Mouse (Mus musculus) T-helper 2 cell (primary cell): Measurements from ENCODE around the gene Gm49320.

ENCODE experiments used
- in situ Hi-C: fragments of 300-600 bp; cut with MboI, MseI; formaldehyde crosslinking; loops from one replicate; pipeline ENCODE4 v1.15.1; 2025; ENCODE audit warnings: high pct_unique_total_duplicates

The Gm49320 gene

DNA sequence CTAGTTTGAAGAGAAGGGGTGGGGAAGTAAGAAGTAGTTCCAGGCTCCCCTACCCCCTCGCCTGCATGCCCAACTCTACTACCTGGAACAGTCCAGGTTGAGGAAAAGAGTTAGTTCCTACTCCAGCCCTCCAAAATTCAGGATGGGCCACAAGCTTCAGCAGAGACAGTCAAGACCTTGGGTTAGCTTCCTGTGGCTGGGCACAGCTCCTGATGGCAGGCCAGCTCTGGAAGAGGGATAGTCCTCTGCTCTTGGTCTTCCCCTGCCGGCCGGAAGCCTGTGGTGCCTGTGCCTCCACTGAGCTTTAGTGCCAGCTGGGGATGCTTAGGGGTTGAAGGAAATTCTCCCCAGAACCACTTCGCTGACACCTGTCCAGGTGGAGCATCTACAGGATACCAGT is 12.3 kb upstream of the Gm49320 start:
- in situ Hi-C loops = loop anchor here (10.0 kb wide), 1 partner anchor 62 kb away; the partner anchor contains the start of gene Evi5l

DNA sequence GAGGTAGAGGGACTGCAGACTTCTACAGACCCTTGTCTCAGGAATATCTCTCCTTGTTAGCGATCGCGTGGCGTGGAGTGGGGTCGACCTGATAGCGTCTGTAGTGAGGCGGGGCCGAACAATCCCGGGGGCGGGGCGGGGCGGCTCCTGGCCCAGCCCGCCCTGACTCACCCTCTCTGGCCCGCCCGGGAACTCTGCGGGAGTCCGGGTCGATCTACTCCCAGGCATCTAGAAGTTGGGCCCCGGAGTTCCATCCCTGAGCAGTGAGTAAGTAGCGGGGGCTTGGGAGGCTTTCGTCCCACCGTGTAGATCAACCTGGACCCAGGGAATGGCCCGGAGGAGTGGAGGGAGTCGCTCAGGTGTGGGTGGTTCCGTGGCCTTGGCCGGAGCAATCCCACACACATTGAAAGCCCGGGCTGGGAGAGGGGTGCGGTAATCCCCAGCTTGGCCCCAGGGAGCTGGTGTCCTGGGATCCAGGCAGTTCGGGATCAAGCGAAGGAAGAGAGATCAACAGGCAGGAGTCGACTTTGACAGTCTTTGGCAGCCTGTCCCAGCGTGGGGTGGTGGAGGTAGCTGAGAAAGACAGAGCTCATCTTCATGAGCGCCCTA is 11.8 kb upstream of the Gm49320 start, which contains the start of gene Lrrc8e:
Gene Lrrc8e, plus strand, starts transcription at position 89 of the 609 bp plus-strand sequence.
- in situ Hi-C loops = loop anchor here (10.0 kb wide), 1 partner anchor 62 kb away; the partner anchor contains the start of gene Evi5l

DNA sequence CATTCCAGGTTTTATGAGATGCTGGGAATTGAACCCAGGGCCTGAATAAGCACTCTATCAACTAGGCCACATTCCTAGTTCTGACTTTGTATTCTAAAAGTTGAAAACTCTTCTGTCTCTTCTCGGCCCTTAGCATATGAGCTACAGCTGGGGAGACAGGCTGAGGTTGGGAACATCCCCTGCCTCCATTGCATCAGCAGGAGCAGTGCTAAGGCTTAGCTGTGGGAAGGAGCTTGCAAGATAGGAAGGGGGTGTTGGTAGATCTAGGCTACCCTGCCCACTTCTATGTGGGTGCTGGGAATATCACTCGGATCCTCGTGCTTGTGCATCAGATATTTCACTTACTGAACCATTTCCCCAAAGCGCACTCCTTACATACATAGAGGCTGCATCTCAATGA is 10.7 kb upstream of the Gm49320 start:
- in situ Hi-C loops = loop anchor here (10.0 kb wide), 1 partner anchor 63 kb away; the partner anchor contains the start of gene Evi5l

DNA sequence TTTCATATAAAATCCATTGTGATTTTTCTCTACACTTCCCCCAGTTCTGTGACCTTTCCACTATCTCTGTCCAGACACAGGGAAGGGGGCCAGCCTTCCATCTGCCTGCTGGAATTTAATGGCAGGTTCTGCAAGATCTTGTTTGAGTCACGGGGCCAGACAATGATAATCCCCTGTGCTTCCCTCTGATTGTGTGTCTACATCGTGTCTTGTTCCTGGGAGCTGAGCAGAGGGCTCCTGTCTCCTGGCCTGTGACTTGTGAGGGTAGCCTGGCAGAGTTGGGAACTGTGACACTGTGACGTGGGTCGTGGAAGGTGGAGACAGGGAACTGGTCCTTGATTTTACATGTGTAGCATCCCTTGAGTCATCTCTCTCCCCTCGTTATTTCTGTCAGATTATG is 8.9 kb upstream of the Gm49320 start:
- in situ Hi-C loops = loop anchor here (10.0 kb wide), 1 partner anchor 65 kb away; the partner anchor contains the start of gene Evi5l

DNA sequence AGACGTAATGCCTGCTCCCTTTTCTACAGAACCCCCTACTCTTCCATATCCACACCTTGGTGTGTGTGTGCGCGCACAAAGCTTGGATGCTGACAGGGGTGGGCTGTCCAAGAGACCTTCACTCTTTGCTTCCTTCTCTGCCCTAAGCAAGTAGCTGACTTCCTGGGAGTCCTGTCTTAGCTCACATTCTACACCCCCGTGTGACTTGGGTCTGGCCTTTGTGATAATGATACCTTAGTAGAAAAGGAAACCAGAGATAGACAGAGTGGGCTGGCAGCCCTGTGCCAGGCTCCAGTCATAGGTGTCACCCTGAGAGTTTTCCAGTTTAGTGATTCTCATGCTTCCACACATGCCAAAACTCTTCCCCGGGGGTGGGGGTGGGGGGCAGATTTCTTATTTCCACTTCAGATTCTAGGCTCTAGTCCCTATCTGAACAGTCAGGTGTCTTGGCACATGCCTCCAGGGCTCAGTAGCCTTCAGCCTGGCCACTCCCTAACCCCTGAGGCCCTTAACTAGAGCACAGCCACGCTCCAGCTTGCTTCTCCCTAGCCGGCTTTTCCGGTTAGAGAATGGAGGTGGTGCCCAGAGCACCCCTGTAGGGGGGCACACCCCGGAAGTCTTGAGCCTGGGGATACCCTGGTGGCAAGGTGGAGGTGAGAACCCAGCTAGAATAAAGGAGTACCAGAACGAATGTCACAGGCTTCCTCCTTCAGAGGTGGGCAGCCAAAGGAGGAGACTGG is 7.9 kb upstream of the Gm49320 start:
- in situ Hi-C loops = no loop called here

DNA sequence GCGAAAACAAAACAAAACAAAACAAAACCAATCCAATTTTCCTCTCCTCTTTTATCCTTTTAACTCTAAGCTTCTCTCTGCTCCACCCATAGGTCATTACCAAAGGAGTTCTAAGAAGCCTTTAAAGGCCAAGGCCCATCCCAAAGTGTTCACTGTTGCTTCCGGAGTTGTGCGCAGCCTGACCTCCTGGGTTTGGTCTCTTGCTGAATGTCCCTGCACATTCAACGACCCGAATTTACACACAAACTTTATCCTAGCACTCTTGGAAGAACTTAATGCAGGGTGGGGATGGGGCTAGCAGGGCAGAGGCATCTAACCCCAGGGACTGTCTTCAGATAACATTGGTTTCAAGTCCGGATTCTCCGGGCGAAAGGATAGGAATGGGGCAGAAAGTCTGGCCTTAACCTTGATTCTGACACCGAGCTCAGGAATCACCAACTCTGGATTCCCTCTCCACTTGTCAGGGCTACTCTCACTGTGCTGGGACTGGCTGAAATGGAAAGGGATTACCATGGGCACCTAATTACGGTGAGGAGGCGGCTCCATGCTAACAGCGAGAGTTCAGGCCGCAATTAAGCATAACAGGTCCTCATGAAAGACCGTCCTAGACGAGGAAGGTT is 741 bp upstream of the Gm49320 start:
- in situ Hi-C loops = no loop called here

DNA sequence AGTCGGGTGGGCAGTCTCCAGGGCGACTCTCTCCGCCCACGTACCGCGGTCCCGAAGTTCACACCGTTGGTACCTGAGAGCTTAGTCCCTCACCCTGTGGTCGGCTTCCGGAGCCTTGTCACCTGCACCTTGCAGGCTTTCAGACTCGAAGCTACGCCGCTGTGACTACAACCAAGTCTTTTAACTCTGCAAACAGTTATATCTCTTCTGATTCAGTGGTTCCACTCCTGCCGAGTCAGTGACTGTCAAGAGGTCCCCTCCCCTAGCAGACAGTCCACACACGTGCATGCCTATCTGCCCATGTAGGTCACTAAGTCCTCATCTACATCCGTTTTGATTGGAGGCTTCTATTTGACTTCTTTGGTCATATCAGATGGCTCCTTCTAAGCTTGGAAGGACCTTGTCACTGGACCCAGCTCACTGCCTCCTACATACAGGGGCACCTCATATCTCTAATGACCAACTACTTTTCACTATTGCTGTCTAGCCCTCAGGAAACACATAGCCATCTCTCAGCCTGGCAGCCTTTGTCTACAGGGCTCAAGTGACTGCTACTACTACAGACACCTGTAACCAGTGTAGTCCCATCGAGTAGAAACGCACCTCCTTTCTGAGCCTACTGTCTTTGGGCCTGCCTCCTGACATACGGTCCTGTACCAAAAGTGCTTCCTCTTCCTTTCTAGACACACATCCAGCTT is 677 bp downstream of the Gm49320 start:
- in situ Hi-C loops = no loop called here

DNA sequence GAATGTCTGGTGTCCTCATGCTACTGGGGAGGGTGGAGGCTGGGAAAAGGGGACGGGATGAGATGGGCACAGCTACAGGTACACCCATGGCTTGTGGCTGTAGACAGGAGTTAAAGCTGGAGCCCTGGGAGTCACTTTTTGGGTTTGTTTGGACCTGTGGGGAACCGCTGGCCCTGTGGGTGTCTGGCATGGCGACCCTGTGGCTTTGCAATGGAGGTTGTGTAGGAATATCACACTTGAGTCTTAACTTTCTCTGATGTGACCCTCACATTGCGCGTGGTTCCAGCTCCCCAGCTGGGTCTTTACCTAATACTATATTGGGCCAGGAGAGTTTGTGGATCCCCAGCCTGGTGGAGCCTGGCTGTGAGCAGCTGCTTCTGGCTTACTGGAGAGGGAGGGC is 6.4 kb downstream of the Gm49320 start:
- in situ Hi-C loops = no loop called here

DNA sequence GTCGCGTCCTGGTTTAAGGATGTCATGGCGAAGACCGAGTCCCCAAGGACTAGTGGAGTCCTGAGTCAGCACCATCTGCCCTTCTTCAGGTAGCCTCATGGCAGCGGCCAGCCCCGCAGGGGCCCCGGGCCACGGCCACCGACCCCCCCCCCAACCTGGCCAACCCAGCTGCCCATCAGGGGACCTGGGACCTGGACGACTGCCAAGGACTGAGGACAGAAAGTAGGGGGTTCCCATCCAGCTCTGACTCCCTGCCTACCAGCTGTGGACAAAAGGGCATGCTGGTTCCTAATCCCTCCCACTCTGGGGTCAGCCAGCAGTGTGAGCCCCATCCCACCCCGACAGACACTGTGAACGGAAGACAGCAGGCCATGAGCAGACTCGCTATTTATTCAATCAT is 7.1 kb downstream of the Gm49320 start:
- in situ Hi-C loops = no loop called here

DNA sequence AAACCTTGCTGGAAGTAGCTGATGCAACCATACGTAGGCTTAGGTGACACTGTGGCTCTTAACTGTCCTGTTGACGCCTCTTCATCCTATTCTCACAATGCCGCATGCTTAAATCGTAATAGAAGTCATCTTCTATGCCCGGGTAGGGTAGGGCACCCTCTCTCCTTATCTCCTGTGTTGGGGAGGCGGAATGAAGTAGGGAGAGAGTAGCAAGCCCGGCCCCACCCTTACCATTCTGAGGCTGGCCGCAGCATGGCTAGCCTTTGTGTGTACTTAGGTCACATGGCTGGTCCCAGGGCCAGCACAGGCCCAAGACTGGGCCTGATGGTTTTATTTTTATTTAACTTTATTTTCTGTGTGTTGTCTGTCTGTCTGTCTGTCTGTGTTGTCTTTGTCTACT is 8.6 kb downstream of the Gm49320 start:
- in situ Hi-C loops = no loop called here

DNA sequence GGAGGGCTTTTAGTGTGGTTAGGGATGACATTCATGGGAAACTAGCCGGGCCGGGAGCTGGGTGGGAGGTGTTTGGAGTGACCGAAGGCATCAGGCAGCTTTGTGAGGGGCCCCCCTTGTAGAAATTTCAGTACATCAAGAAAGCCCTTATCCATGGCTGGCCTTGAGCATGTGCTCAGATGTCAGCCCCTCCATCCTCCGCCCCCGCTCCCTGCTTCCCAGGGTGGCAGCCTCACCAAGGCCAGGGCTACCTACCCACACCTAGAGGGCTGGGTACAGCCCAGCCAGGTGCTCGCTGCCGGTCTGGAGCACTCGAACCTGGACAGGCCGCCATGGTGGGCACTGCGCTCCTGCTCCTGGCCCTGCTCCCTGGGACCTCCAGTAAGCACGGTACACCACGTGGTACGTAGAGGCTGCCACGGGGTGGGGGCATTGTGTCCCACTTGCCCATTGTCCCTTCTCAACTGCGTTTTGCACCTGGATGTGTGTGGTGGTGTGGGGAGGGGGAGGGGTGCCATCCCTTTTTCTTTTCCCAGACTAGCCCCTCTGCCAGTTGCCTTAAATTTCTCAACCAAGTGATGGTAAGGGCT is 9.4 kb downstream of the Gm49320 start, which contains the start of gene Tgfbr3l:
Gene Tgfbr3l, plus strand, starts transcription at position 264 of the 590 bp plus-strand sequence.
- in situ Hi-C loops = no loop called here

DNA sequence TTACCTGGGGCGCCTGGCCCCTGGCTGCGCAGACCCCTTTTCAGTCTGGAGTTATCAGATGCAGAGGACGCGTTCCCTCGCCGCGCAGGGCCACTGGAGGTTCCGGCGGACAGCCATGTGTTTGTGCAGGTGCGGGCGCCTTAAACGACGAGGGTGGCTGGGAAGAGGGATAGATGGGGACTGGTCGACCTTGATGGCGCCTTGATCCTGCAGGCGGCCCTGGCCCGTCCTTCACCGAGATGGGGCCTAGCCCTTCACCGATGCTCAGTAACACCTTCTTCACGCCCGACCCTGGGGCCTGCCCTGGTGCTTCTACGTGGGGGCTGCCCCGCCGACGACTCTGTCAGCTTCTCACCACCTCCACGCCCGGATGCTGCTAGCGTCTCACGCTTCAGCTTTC is 10.5 kb downstream of the Gm49320 start:
- in situ Hi-C loops = no loop called here

DNA sequence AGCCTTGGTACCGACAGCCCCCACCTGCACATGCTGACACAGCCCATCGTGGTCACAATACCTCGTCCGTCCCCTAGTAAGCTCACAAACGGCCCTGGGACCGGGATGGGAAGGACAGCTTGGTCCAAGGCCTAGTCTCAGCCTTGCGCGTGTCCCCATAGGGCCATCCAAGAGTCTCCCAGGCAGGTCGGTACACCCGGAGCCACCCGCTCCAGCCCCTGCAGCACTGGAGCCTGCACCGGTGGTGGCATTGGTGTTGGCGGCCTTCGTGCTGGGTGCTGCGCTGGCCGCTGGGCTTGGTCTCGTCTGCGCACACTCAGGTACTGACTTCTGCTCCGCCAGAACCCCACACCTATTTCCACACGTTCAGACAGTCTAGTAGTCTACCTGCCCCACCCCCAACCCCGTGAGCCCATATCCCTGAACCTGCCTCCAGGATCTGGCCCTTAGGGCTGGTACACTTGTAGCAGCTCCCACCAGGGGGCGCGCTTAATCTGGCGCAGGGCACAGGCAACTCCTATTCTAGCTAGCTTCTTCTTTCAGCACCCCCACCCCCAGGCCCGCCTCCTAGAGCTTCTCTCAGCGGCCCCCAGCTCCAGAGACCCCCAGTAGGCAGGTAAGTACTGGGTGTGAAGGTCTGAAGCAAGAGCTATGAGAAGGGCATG is 11.8 kb downstream of the Gm49320 start:
- in situ Hi-C loops = loop anchor here (5.0 kb wide), 1 partner anchor 893 kb away; no protein-coding TSS in a partner anchor

DNA sequence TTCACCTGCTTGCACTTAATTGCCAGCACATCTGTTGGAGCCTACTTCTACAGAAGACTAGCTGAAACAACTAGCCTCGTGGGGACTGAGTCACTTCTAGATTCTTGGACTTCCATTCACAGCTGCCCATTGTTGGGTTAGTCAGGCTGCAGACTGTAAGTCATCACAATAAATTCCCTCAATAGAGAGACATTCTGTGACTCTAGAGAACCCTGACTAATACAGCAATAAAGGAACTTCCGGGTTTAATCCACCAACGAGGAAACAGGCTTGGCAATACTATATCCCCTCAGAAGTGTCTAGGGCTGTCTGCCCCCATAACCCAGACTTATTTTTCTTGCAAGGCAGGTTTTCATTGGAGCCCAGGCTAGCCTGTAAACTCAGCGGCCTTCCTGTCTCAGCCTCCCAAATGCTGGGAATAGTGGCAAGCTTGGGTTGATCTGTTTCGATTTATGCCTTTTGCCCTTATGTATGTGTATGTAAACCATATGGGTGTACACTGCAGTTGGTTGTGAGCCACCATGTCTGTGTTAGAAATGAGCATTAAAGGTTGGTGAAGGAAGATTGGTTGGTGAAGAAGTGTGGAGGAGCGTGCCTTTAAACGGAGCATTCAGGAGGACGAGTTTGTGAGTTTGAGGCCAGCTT is 13.6 kb downstream of the Gm49320 start:
- in situ Hi-C loops = loop anchor here (5.0 kb wide), 1 partner anchor 895 kb away; no protein-coding TSS in a partner anchor

DNA sequence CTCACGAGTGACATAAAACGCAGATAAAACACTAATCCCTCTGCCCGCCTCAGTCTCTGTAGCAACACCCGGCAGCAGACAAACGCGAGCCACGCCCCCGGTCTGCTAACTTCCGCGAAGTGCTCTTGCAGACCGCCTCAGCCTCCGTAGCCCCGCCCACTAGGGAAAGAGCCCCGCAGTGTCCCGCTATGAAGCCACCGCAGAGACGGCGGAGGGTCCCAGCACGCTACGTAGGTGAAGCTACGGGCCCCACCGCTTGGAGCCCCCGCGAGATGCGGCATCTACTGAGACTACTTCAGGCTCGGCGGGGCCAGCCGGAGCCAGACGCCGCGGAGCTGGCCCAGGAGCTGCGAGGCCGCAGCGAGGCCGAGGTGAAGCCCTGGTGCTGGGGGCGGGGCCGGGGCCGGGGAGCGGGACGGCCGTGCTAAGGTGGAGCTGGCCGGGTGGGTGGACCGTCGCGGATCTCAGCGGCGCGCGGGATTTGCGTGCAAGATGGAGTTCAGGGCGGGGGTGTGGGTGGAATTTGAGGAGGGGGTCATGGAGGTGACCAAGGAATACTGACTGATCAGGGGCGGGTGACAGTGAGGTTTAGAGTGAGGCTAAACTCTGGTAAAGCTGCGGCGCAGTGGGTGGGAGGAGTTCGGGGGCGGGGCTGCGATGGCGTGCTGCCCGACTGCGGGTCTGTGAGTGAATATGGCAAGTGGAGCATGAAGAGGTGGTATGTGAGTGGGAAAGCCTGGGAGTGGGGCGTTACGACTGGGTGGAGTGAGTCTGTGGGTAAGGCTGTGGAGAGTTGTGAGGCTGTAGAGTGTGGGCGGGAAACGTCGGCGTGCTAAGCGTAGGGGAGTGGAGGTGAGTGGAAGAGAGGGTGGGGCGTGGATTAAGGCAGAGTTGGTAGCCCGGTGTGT is 14.5 kb downstream of the Gm49320 start, which contains the start of gene Snapc2:
Gene Snapc2, plus strand, starts transcription at position 147 of the 908 bp plus-strand sequence.
- in situ Hi-C loops = loop anchor here (5.0 kb wide), 1 partner anchor 896 kb away; no protein-coding TSS in a partner anchor

DNA sequence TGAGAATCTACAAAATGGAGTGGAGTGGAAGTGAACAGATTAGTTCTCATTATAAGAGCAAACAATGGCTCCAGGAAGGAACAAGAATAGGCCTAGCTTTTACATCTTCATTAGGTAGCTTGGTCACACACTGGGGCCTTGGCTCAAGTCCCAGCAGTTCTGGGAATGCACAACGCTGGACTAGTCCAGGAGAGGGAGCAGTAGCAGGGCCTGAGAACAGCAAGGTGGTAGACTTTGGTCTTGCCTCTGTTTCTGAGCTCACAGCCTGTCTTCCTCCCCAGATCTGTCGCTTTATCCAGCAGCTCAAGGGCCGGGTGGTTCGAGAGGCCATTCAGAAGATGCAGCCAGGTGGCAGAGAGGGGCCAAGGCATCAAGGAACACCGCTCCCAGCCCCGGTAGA is 15.3 kb downstream of the Gm49320 start:
- in situ Hi-C loops = loop anchor here (5.0 kb wide), 1 partner anchor 897 kb away; no protein-coding TSS in a partner anchor

DNA sequence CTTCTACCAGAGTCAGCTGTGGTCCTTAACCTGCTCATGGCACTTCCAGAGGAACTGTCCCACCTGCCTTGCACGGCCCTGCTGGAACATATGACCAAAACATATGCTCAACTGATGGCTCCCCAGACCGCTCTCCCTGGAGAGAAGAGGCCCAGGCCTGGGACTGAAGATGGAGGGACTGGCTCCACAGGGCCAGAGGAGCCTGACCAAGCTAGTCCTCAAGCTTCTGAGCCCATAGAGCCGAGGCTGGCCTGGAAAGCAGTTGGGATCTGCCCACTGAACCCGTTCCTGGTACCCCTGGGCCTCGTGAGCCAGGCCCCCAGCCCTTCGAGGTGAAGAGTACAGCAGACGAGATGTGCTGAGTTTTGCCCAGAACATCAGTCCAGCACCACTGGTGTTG is 16.8 kb downstream of the Gm49320 start:
- in situ Hi-C loops = loop anchor here (5.0 kb wide), 1 partner anchor 67 kb away; no protein-coding TSS in a partner anchor

DNA sequence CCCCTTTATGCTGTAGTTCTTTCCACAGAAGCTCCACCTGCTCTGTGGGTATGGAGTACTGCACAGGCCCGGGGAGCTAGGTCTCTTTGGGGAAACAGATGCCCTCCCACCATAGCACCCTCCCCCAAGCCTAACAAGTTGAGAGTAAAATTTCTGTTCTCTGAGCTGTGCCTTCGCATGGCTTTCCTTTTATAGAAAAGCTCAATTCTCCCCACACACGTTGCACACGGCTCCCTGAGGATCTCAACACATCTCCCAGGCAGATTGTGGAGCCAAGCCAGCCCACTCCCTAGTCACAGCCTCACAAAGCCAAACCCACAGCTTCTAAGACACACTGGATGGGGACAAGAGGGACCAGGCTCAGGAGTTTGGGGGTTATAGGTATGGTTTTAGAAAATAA is 18.2 kb downstream of the Gm49320 start:
- in situ Hi-C loops = loop anchor here (5.0 kb wide), 1 partner anchor 65 kb away; no protein-coding TSS in a partner anchor

DNA sequence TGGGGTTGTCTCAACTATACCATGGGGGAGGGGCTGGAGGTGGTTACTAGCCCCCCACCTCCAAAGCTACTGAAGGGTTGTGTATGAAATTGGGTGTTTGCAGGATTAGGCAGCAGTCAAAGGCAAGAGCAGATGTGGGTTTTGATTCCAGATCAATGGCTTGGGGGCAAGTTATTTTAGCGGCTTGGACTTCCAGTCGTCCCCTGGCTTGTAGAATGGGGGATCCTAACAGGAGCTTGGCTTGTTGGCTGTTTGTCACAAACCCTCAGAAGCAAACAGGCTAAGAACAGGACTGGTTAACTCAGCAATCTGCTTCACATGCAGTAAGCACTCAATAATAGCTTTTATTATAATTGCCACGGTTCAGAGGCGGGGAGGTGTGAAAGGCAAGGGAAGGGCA is 18.7 kb downstream of the Gm49320 start:
- in situ Hi-C loops = loop anchor here (5.0 kb wide), 1 partner anchor 65 kb away; no protein-coding TSS in a partner anchor
